Mouse (Mus musculus): ENCODE results near the gene Filip1l. TPM values are rescaled to one million over a fixed set of nuclear protein-coding genes. Genes with fewer than 3 reads are reported as not detected.

The Filip1l gene
- total RNA-seq, 2 experiments from 2014 or later, result 3.5 to 5.1 TPM

GRCm38 (mm10) chr16:57479776-57480175 lies 126.9 kb downstream of the Filip1l start:
- peak in 1 of 2 experiments; percentile 42 for DNase-seq (ENCODE audit: low spot score in 2 of 2)

- DNase-seq (ENCODE audit: low spot score in 2 of 2), result no peak
Measured at GRCm38 (mm10) chr16:57482264-57482663, 129.4 kb downstream of the Filip1l start.

- no peak for DNase-seq (ENCODE audit: low spot score in 2 of 2)
Measured at GRCm38 (mm10) chr16:57482911-57483310, 130.0 kb downstream of the Filip1l start.

- no peak for DNase-seq (ENCODE audit: low spot score in 2 of 2)
Measured at GRCm38 (mm10) chr16:57483503-57483902, 130.6 kb downstream of the Filip1l start.

GRCm38 (mm10) chr16:57484043-57484795 lies 131.3 kb downstream of the Filip1l start:
- no peak for DNase-seq (ENCODE audit: low spot score in 2 of 2)

- DNase-seq (ENCODE audit: low spot score in 2 of 2), result no peak
Measured at GRCm38 (mm10) chr16:57485265-57485664, 132.4 kb downstream of the Filip1l start.

- no peak for DNase-seq (ENCODE audit: low spot score in 2 of 2)
Measured at GRCm38 (mm10) chr16:57486266-57486665, 133.4 kb downstream of the Filip1l start.

- no peak for DNase-seq (ENCODE audit: low spot score in 2 of 2)
Measured at GRCm38 (mm10) chr16:57488661-57489060, 135.8 kb downstream of the Filip1l start.

GRCm38 (mm10) chr16:57490691-57491090 lies 137.8 kb downstream of the Filip1l start:
- peak in 1 of 2 experiments; percentile 12 for DNase-seq (ENCODE audit: low spot score in 2 of 2)

- DNase-seq (ENCODE audit: low spot score in 2 of 2), result no peak
Measured at GRCm38 (mm10) chr16:57491853-57492252, 139.0 kb downstream of the Filip1l start.

- no peak for DNase-seq (ENCODE audit: low spot score in 2 of 2)
Measured at GRCm38 (mm10) chr16:57495476-57496203, 142.7 kb downstream of the Filip1l start.

- peak; percentile 9 to 41 for DNase-seq (ENCODE audit: low spot score in 2 of 2)
Measured at GRCm38 (mm10) chr16:57496437-57497173, 143.7 kb downstream of the Filip1l start.

- no peak for DNase-seq (ENCODE audit: low spot score in 2 of 2)
Measured at GRCm38 (mm10) chr16:57500851-57501250, 148.0 kb downstream of the Filip1l start.

GRCm38 (mm10) chr16:57502230-57502629 lies 149.3 kb downstream of the Filip1l start:
- no peak for DNase-seq (ENCODE audit: low spot score in 2 of 2)

- DNase-seq (ENCODE audit: low spot score in 2 of 2), result no peak
Measured at GRCm38 (mm10) chr16:57502761-57503160, 149.9 kb downstream of the Filip1l start.

- DNase-seq (ENCODE audit: low spot score in 2 of 2), result no peak
Measured at GRCm38 (mm10) chr16:57504728-57505127, 151.8 kb downstream of the Filip1l start.

GRCm38 (mm10) chr16:57506133-57506532 lies 153.2 kb downstream of the Filip1l start:
- DNase-seq (ENCODE audit: low spot score in 2 of 2), result no peak

- DNase-seq (ENCODE audit: low spot score in 2 of 2), result no peak
Measured at GRCm38 (mm10) chr16:57508351-57508750, 155.5 kb downstream of the Filip1l start.

GRCm38 (mm10) chr16:57509099-57509498 lies 156.2 kb downstream of the Filip1l start:
- no peak for DNase-seq (ENCODE audit: low spot score in 2 of 2)

GRCm38 (mm10) chr16:57513562-57513961 lies 160.7 kb downstream of the Filip1l start:
- DNase-seq (ENCODE audit: low spot score in 2 of 2), result no peak

- DNase-seq (ENCODE audit: low spot score in 2 of 2), result no peak
Measured at GRCm38 (mm10) chr16:57514371-57514770, 161.5 kb downstream of the Filip1l start.

- no peak for DNase-seq (ENCODE audit: low spot score in 2 of 2)
Measured at GRCm38 (mm10) chr16:57515636-57516035, 162.7 kb downstream of the Filip1l start.

All from layer of hippocampus, postnatal 14 days (tissue).